Mouse (Mus musculus) kidney, postnatal 36 days (tissue): ENCODE measurements around the gene Mup7.
"Not testable (repeated sequence)": the region's sequence is repeated elsewhere in the genome, so short reads cannot be mapped to it uniquely, and the experiment has no call there.

Source experiments
- DNase-seq, 2 experiments: peaks; one replicate each; pipeline ENCODE4 v3.0.0; 2021 to 2022; ENCODE audit warnings: mixed read lengths in 2 of 2

The Mup7 gene

DNA sequence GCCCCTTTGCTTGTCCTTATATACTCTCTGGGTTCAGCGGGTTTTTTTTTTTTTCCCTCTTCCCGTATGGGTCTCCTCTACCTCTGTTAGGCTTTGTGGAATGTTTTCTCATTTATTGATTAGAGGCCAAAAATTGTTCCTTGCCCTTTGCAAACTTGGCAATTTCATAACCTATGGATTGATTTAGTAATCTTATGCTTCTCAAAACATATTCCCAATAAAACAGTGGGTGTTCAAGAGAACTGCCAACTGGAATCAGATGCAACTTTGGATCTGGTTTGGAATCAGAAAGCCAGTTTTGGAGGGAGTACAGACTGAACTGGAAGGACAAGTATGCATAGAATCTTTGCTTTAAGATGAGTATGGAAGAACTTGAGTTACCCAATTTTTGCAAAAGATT is at the start of gene Mup7:
Gene Mup7, minus strand, starts transcription at position 101 of the 400 bp plus-strand sequence.
- not testable (repeated sequence) for DNase-seq

DNA sequence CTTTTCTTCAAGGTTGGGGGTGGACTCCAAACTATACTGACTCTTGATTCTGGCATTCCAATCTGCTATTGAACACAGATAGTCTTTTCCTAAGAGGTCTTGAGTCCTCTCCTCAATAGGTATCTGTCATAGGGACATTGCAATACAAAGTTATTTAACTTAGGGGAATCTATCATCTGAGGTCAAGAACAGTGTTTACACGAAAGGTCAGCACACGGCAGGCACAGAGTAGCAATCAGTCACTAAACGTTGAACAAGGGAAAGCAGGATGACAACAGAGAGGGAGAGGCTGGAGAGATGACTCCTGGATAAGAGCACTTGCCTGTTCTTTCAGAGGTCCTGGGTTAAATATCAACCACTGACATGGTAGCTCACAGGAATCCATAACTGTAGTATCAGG is 9.6 kb upstream of the Mup7 start:
- not testable (repeated sequence) for DNase-seq

DNA sequence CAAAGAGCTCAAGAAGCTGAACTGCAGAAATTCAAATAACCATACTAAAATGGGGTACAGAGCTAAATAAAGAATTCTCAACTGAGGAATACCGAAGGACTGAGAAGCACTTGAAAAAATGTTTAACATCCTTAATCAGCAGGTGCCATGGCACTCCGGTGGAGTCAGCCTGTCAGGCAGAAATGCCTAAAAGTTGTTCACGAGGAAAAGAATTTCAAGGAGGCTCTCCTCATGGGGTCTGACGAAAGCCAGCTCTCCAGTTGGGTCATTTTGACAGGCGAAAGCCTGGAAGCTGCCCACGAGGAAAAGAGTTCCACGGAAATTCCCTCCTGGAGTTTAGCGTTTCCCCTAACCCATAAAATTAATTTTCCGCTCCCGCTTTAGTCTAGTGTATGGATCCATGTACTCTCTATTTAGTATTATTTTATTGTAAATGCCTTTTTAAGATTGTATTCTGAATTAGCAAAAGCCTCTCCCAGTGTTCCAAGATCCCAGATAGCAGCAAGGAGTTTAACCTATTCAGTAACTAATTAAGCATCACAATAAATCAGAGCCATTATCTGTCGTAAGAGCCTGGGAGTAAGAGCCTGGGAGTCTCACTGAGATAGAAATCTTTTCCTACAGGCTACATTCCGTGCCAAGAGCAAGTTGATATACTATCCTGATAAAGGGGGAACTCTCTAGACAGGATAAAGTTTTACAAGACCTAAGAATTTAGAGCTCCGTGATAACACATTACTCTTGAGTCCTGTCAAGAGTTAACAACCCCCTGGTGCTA is 40.8 kb downstream of the Mup7 start:
- not testable (repeated sequence) for DNase-seq

DNA sequence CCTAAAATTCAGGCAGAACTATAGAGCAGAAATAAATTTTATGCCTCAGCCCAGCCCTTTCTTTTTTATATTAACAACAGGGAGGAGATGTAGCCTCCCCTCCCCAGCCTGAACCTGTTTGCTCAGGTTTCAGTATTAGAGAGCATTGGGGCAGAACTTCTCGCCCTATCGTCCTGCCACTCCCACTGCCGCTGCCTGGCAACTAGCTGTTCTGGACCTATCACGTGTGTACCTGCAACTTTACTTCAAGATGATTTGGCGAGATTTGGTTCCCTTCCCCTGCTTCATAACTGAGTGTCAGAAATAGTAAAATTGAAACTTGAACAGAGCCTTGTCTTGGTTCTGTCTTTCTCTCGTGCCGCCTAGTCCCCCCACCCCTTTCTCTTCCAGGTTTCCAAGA is 50.1 kb downstream of the Mup7 start:
- peak; percentile 48 to 56 for DNase-seq
